Mouse (Mus musculus) forebrain, embryonic 11.5 days (tissue): ENCODE data around the gene Barhl1. TPM values are rescaled to one million over a fixed set of nuclear protein-coding genes. Genes with fewer than 3 reads are reported as not detected.
A peak's percentile ranks its signal among the peaks of the same experiment; 100 is the strongest.

ENCODE experiments used
- ATAC-seq: fragments of 200-750 bp; cut with Nextera tagmentation; replicated peaks from 2 replicates; pipeline ENCODE4 v1.8.0; 2017; ENCODE audit warnings: moderate TSS enrichment; ENCODE audit not compliant: low FRiP score
- DNase-seq: peaks from one replicate; pipeline ENCODE4 v3.0.0-alpha.2; 2017; ENCODE audit warnings: low spot score
- H3K27ac ChIP-seq: fragments of 300-500 bp; sonication (generic); 2 replicates; pipeline ENCODE4 v1.5.1; 2014; ENCODE audit warnings: low read depth, low read length
- H3K27me3 ChIP-seq: fragments of 300-500 bp; sonication (generic); 2 replicates; pipeline ENCODE4 v1.6.1; 2014; ENCODE audit warnings: mild to moderate bottlenecking, low read length, mixed read lengths; ENCODE audit not compliant: control insufficient read depth, insufficient read depth
- H3K36me3 ChIP-seq: fragments of 300-500 bp; sonication (generic); 2 replicates; pipeline ENCODE4 v1.6.1; 2014; ENCODE audit warnings: mild to moderate bottlenecking, low read length, moderate library complexity, mixed read lengths; ENCODE audit not compliant: control insufficient read depth, insufficient read depth
- H3K4me1 ChIP-seq: fragments of 300-500 bp; sonication (generic); replicated peaks from 2 replicates; pipeline ENCODE4 v1.6.1; 2014; ENCODE audit warnings: low read length, mixed read lengths; ENCODE audit not compliant: control insufficient read depth, insufficient read depth
- H3K4me2 ChIP-seq: fragments of 300-500 bp; sonication (generic); 2 replicates; pipeline ENCODE4 v1.6.1; 2014; ENCODE audit warnings: low read depth, mild to moderate bottlenecking, low read length, moderate library complexity, mixed read lengths; ENCODE audit not compliant: severe bottlenecking
- H3K4me3 ChIP-seq: fragments of 300-500 bp; sonication (generic); 2 replicates; pipeline ENCODE4 v1.5.1; 2014; ENCODE audit warnings: low read depth, low read length
- H3K9ac ChIP-seq: fragments of 300-500 bp; sonication (generic); 2 replicates; pipeline ENCODE4 v1.6.1; 2014; ENCODE audit warnings: low read length
- H3K9me3 ChIP-seq: fragments of 300-500 bp; sonication (generic); 2 replicates; pipeline ENCODE4 v1.6.1; 2016; ENCODE audit warnings: low read length, mixed read lengths; ENCODE audit not compliant: control insufficient read depth
- WGBS: fragments of 180-500 bp; shearing (Covaris S2); extraction: QIAGEN DNeasy Blood & Tissue Kit; methylation state at CpG from one replicate; pipeline ENCODE4 v1.1.7; 2014; 5-methylcytosine and 5-hydroxymethylcytosine counted together
- polyA plus RNA-seq: library from polyadenylated mRNA; unstranded; fragments of >200 nt; fragmentation: Nextera tagmentation; extraction: Ambion mirVana; gene quantifications from 2 replicates; pipeline ENCODE4 v1.2.1, GENCODE M21; 2014

Gene Barhl1
- polyA plus RNA-seq, 1 experiment from 2014 or later: 3.5 TPM

DNA sequence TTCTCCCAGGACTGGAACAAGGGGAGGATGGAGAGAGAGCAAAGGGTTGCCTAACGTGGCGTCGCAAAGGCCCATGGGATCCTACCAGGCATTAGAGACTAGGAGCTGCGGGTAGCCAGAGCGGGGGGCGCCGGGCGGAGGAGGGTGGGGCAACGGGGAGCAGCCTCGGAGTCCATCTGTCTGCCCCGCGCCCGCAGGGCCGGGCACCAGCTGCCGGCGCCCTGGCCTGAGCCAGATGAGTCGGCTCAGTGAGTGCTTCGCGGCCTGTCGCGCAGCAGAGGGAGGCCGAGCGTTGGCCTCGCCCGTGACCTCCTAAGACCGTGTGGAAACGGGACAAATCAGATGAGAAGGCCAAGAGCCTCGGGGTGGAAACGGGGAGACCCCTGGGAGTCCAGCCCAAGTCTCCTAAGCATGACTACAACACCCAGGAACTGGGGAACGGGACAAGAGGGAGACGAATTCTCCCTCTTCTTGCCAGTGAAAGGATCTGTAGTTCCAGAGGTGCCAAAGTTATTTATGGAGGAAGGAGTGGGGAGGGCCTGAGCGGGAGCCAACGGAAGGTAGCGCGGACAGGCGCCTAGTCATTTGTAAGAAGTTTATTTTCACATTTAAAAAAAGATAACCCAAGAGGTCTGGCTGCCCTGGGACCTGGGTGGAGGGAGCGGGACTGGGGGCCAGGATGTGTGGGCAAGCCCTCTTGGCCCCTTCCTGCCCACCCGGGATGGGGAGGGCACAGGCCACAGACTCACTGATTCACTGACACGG, 7.9 kb downstream of the Barhl1 start:
- H3K4me3 ChIP-seq: no peak overlapping the region
- H3K27ac ChIP-seq: no peak overlapping the region
- no peaks in the 10 kb centered on the region for H3K9me3 ChIP-seq
- H3K4me1 ChIP-seq: peaks cover 40% of the 10 kb centered on the region
- DNase-seq (peak; percentile 75), ATAC-seq (peak; percentile 71)
- H3K27me3 ChIP-seq: peaks cover 93% of the 10 kb centered on the region
- 1% methylated on average over 39 of the region's 39 CpGs for WGBS
- no peak overlapping the region for H3K9ac ChIP-seq
- peak overlapping the region; percentile 27 for H3K4me2 ChIP-seq
- no peaks in the 10 kb centered on the region; the same call in 1 of the 2 replicates for H3K36me3 ChIP-seq

DNA sequence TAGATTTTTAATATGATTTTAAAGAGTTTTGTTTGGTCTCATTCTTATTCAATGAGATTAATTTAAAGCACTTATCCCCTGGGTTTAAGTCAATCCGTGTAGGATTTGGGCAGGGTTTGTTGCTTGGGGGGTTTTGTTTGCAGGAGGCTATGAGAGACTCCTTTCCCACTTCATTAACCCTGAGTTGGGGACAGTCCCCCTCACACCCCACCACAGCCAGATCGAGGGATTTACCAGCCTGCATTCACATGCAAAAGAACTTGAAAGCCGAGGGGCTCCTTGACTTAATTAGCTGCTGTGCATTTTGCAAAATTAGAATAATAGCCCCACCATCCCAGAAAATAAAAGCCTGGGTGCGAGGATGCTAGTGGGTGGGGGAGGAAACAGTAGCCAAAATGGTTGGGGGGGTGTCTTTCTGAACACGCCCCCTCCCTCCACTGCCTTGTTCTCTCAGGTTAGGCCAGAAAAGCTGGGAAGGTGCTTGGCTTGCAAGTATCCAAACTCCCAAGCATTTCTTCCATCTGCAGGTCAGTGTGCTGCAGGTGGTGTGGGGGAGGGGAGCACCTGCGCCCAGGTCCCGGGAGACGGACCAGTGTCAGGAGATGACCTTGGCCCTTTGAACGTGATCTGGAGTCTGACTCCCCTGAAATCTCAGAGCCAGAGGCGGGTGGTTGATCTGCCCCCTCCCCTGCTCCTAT, 8.6 kb downstream of the Barhl1 start:
- H3K4me3 ChIP-seq: no peak overlapping the region

DNA sequence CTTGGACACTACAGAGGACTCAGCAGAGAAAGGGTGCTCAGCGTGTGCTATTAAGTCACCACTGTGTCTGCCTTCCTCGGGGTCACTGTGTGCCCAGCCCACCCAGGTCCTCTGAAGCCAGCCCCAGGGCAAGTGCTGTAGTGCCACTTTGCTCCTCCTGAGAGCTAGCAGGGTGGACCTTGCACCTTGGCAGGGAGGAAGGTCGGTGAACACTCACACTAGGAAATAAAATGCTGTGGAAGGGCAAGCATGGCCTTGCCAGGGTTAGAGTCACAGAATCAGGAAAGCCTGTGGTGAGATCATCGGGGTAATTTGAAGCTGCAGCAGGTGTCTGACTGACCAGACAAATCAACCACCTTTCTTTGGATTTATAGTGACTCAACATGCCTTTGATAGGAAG, 10.9 kb downstream of the Barhl1 start:
- no peaks in the 10 kb centered on the region for H3K9me3 ChIP-seq
- no peaks in the 10 kb centered on the region; the same call in 1 of the 2 replicates for H3K36me3 ChIP-seq
- H3K27me3 ChIP-seq: peaks cover 77% of the 10 kb centered on the region
- peaks cover 25% of the 10 kb centered on the region for H3K4me1 ChIP-seq
- no peak overlapping the region for H3K9ac ChIP-seq
- DNase-seq (no peak), ATAC-seq (no peak)
- no peak overlapping the region for H3K27ac ChIP-seq
- no peak overlapping the region for H3K4me2 ChIP-seq
- 39% methylated on average over 4 of the region's 4 CpGs for WGBS
- no peak overlapping the region for H3K4me3 ChIP-seq

More for the DNA sequence above, 8.6 kb downstream of the Barhl1 start:
- H3K9me3 ChIP-seq: no peaks in the 10 kb centered on the region
- H3K36me3 ChIP-seq: no peaks in the 10 kb centered on the region; the same call in 1 of the 2 replicates
- H3K4me1 ChIP-seq: peaks cover 40% of the 10 kb centered on the region
- no peak overlapping the region for H3K27ac ChIP-seq
- peak overlapping the region; percentile 27 for H3K4me2 ChIP-seq
- H3K27me3 ChIP-seq: peaks cover 92% of the 10 kb centered on the region
- ATAC-seq (peak; percentile 74), DNase-seq (peak; percentile 64)
- no peak overlapping the region for H3K9ac ChIP-seq
- WGBS: under 1% methylated on average over 10 of the region's 10 CpGs

DNA sequence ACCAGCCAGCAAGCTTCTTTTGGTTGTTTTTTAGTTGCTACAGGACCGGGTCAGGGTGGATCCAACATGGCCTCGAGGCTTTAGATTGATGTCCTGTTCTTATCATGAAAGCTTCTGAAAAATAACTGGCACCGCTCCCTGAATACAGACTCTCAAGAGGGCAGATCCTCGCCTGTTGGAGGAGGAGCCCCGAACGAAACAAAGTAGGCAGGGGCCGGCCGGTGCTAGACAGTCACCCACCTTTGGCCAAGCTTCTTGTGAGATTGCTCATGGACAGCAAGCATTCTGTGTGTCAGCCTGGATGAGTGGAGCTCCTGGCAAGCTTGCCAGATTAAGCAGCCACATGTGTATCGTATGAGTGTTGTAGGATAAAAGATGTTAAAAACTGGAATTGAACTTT, 11.7 kb downstream of the Barhl1 start:
- Histone ChIP-seq H3K9ac (no peak overlapping the region), H3K4me3 (no peak overlapping the region), H3K27ac (no peak overlapping the region), H3K9me3 (no peaks in the 10 kb centered on the region), H3K27me3 (peaks cover 73% of the 10 kb centered on the region), H3K36me3 (no peaks in the 10 kb centered on the region; the same call in 1 of the 2 replicates), H3K4me2 (no peak overlapping the region), H3K4me1 (peaks cover 23% of the 10 kb centered on the region)
- 83% methylated on average over 9 of the region's 9 CpGs for WGBS
- no peak for ATAC-seq
- DNase-seq: no peak

DNA sequence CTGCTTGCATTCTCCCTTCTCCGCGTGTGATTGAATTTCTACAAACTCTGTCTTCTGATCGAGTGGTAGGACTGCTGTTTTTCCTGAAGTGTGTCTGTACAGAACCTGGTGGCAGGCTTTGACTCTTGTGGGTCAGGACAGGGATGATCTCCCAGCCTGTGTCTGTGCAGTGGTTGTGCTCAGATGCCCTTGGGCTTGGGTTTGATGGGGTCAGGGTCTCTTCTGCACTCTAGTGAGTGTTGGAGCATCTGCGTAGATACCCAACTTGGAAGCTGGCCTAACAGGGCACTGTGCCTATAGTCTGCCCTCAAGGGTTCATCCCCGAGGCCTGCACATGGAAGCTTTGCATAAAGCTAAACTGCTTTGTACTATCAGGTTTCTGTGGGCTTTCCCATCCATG, 12.6 kb downstream of the Barhl1 start:
- H3K9me3 ChIP-seq: no peaks in the 10 kb centered on the region
- ATAC-seq (no peak), DNase-seq (no peak)
- no peak overlapping the region for H3K9ac ChIP-seq
- no peak overlapping the region for H3K4me2 ChIP-seq
- H3K36me3 ChIP-seq: no peaks in the 10 kb centered on the region; the same call in 1 of the 2 replicates
- no peak overlapping the region for H3K4me3 ChIP-seq
- H3K27ac ChIP-seq: no peak overlapping the region
- peaks cover 16% of the 10 kb centered on the region for H3K4me1 ChIP-seq
- peaks cover 64% of the 10 kb centered on the region for H3K27me3 ChIP-seq
- WGBS: 86% methylated on average over 5 of the region's 5 CpGs

DNA sequence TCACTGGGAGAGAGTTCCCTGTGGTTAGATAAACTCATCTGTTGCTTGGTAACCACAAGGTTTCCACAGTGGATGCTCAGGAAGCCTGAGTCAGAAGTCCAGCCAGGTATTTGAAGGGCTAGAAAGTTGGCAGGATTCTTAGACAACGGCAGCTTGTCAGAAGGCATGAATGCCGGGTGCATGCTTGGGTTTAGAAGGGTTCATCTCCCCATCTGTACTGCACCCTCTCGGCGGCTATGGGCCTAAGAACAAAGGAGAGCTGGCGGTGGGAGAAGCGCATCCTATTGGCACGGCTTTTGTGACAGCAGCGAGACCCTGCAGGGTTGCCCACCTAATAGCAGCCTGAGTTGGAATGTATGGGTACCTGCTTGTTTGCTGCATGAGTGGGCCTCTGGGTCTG, 14.2 kb downstream of the Barhl1 start:
- no peak overlapping the region for H3K27ac ChIP-seq
- no peak overlapping the region for H3K9ac ChIP-seq
- ATAC-seq: no peak
- H3K27me3 ChIP-seq: peaks cover 54% of the 10 kb centered on the region
- no peaks in the 10 kb centered on the region for H3K9me3 ChIP-seq
- no peak for DNase-seq
- no peak overlapping the region for H3K4me2 ChIP-seq
- H3K4me3 ChIP-seq: no peak overlapping the region
- peaks cover 5% of the 10 kb centered on the region; the same call in 1 of the 2 replicates for H3K4me1 ChIP-seq
- no peaks in the 10 kb centered on the region; the same call in 1 of the 2 replicates for H3K36me3 ChIP-seq
- WGBS: 91% methylated on average over 8 of the region's 8 CpGs

DNA sequence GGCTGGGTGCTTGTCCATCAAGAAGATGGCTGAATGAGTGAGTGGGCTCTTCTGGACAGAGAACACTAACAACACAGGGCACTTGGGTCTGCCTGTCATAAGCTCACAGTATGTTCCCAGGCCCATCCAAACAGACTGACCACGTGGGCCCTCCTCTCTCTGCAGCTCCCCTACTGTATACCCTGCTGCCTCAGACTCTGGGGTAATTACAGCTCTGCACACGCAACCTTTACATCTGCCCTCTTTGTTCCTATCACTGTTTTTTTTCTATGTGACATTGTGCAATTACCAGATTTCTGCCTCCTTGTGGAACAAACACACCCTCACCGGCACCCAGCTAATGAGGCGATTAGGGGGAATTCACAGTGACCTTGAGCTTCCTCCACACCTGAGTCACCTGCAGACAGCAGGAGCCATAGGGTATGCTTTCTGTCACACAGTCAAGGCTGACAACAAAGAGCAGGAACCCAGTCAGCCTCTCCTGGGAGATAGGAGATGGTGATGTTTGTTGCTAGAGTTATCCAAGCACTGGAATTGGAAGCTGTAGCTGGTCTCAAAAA, 19.0 kb downstream of the Barhl1 start:
- no peak overlapping the region for H3K27ac ChIP-seq
- WGBS: 83% methylated on average over 4 of the region's 4 CpGs
- H3K9me3 ChIP-seq: no peaks in the 10 kb centered on the region
- H3K27me3 ChIP-seq: peaks cover 8% of the 10 kb centered on the region
- 0 out of 2 replicates have a peak, but pooled peaks cover 3% of the 10 kb centered on the region for H3K4me1 ChIP-seq
- no peak overlapping the region for H3K4me2 ChIP-seq
- H3K36me3 ChIP-seq: no peaks in the 10 kb centered on the region
- no peak for DNase-seq
- no peak overlapping the region for H3K9ac ChIP-seq
- no peak overlapping the region for H3K4me3 ChIP-seq
- no peak for ATAC-seq

DNA sequence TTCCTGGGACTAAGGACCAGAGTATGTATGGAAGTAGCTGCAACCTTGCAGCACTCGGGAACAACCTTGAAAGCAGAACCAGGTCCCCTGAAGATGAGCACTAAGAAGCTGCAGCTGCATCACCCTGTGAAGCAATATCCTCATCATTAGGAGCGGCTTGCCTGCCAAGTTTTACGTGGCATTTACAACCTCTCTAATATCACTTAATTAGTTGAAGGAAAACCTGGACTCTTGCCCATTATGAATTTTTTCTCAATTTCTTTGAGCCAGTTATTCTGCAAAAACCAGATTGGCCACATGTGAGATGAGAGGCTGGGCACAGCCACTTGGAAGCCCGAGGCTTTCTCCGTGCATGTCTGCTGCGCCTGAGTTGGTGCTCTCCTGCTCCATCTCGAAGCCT, 20.6 kb downstream of the Barhl1 start:
- Histone ChIP-seq H3K4me3 (no peak overlapping the region), H3K4me1 (0 out of 2 replicates have a peak, but pooled peaks cover 3% of the 10 kb centered on the region), H3K4me2 (no peak overlapping the region), H3K9me3 (no peaks in the 10 kb centered on the region), H3K9ac (no peak overlapping the region), H3K36me3 (no peaks in the 10 kb centered on the region), H3K27ac (no peak overlapping the region), H3K27me3 (peaks cover 5% of the 10 kb centered on the region)
- ATAC-seq: no peak
- no peak for DNase-seq
- 95% methylated on average over 7 of the region's 7 CpGs for WGBS
